Mouse (Mus musculus): ENCODE measurements around the gene Nup210. TPM values are rescaled to one million over a fixed set of nuclear protein-coding genes. Genes with fewer than 3 reads are reported as not detected.

The Nup210 gene
- polyA plus RNA-seq (2021; fragmentation: Nextera tagmentation), result 4.1 and 4.7 TPM in 2 replicates
- long read RNA-seq, experiment 1, partial matches to known transcripts, result 11 of 13 reads
- long read RNA-seq, experiment 1, other reads (novel, unspliced or antisense), result 2 of 13 reads
- long read RNA-seq, experiment 2, partial matches to known transcripts, result 2 of 4 reads
- long read RNA-seq, experiment 2, other reads (novel, unspliced or antisense), result 2 of 4 reads

DNA sequence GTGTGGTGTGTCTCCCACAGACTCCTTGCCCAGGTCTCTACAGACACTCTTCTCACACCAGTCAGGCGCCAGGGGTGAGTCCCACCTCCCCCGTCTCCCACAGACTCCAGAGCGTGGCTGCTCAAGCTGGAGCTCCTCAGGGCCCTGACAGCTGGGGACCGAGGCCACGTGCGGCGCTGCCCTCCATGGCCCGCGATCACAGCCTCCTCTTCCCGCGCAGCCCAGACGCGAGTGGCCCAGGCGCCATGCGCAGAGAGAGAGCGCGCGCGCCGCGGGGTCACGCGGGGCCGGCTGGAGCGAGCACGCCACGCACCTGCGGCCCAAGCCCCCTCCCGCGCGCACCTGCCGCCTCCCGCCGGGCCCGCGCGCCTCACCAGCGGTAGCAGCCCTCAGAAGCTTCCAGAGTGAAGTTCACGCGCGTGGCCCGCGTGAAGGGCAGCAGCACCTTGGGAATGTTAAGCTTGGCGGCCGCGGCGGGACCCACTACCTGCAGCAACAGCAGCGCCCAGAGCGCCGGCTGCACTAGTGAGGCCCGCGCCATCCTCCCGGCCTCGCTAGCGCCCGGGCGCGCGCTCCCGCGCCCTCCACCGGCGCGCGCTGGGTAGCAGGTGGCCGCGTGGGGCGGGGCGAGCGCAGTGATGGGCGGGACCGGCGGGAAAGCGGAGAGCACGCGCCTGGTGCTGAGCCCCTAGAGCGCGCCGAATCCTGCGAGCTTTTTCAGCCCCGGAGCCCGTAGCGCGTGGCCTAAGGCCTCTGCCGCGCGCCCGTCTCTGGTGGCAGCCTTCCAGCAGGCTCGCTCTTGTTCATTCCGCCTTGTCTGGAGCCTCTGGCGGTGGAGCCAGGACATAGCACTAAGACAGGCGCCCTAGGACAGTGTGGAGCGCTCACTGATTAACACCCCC is at the start of gene Nup210:
TSS of gene Nup210 (minus strand) at position 586 of the 902 bp plus-strand sequence.

DNA sequence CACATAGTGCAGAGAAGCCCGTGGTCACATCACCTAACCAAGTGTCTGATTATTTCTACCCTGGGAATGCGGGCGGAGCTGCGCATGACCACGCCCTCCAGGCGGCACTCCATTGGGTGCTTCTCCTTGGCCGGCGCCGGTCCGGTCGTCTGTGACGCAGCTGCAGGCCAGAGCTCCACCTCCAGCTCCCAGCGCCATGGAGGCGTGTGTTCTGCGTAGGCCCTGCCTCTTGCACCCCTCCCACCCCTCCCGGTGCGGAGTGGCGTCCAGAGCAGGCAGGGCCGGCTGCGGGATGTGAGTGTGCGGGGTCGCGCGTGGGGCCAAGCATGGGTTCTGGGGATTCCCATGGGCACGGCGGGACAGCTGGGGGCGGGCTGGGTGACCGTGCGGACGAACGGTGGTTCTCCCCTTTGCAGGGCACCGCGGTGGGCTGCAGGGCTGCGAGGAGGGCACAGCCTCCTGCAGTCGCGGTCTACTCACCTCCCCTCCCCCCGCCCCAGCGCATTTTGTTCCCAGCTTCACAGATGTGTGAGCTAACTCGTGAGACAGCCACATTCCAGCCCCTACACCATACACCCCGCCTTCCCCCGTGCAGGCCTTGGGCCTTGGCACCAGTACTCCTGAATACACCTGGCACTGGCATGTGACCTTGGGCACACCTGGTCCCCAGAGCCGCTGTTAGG is 40.1 kb upstream of the Nup210 start, which contains the start of gene Hdac11:
TSS of gene Hdac11 (plus strand) at position 112 of the 683 bp plus-strand sequence.

DNA sequence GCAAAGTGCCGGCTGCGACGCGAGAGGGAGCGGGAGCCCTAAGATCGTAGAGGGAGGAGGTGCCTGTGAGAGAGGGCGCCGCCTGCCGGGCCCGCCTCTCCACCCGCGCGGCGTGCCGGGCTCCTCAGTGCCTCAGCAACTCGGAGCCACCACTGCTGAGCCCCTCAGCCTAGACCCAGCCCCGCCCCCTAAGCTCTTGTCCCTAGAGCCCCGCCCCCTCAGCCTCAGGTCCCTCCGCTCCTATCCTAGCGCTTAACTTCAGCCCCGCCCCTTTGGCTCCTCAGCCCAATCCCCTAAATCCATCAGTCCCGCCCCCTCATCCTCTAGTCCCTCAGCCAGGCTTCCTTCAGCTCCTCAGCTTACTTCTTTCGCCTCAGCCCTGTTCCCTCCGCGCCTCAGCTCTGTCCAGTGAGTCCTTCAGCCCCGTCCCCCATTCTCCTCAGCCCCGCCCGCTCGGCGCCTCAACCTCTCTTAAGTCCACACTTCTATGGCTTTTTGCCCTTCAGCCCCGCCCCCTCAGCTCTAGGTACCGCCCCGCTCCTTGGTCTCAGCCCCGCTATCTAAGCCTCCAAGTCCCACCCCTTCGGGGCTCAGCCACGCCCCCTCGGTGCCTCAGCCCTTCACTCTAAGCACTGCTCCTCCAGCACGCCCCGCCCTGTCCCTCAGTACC is 127.8 kb downstream of the Nup210 start, which contains the start of gene Iqsec1:
TSS of gene Iqsec1 (minus strand) at position 38 of the 670 bp plus-strand sequence.

Other genes starting within 250 kb of the Nup210 start
- 84.2 and 106 TPM in 2 replicates for gene Iqsec1, start 128.1 kb downstream of the Nup210 start, polyA plus RNA-seq (2021; fragmentation: Nextera tagmentation)
- 33.9 and 67.8 TPM in 2 replicates for gene Hdac11, start 39.8 kb upstream of the Nup210 start, polyA plus RNA-seq (2021; fragmentation: Nextera tagmentation)
- 1.9 and 2.2 TPM in 2 replicates for gene Fbln2, start 95.6 kb upstream of the Nup210 start, polyA plus RNA-seq (2021; fragmentation: Nextera tagmentation)